Mouse (Mus musculus) yolk sac, embryonic 10.5 days (tissue): ENCODE results near the gene Adamts10.
A peak's percentile ranks its signal among the peaks of the same experiment; 100 is the strongest.

Experiments
- DNase-seq: peaks from one replicate; pipeline ENCODE4 v3.0.0-alpha.2; 2017; ENCODE audit warnings: low spot score

Gene Adamts10

DNA sequence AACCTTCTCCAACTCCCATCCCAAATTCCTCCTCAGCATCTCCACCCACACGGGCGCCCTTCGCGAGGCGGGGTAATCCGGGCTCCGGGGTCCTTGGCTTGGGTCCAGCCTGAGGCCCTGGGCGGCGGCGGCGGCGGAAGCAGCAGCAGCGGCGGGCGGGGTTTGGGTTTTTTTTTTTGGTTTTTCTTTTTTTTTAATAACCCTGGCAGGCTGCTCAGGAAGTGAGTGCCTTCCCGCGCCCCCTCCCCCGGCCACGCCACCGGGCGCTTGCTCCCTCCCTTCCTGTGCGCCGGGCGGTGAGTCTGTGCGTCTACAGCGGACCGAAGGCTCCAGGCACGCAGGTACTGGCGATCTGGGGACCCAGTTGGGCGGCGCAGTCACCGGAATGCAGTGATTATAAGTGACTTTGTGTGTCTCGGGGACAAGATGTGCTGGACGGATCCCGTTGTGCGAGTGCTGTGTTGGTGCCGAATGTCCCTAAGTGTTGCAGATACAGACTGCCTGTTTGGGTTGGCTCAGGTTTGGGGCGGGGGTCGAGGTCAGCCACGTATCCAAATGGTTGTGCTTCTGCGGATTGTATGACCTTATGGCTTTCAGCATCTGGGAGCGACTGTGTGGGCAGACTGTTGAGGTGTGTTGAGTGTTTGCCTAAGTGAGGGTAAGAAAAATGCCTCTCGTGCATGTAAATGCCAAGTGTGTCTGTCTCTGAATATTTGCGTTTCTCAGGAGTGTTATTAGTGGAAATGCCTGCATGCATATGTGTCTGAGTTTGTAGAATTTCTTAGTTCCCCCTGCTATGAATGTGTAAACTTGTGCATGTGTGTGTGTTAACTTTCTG, at the start of gene Adamts10:
TSS of gene Adamts10 (plus strand) at position 287 of the 838 bp plus-strand sequence.
- peak; percentile 78 for DNase-seq

DNA sequence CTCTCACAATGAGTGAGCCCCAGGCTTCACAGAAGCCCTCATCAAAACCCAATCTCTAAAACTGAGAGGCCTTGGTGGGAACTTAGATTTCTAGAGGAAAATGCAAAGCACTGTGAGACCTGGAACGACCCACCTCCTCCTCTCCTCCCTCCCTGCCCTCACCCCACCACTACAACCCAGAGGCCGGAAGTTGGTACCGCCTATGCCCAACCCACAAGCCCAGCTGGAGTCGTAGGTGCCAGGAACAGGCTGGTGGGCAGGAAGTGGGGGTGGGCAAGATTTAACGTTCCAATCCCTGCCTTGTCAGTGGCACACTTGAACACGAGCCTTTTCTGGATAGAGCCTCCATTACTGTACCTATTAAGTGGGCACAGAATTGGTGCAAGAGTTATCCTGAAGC, 40.0 kb upstream of the Adamts10 start:
- DNase-seq = no peak

DNA sequence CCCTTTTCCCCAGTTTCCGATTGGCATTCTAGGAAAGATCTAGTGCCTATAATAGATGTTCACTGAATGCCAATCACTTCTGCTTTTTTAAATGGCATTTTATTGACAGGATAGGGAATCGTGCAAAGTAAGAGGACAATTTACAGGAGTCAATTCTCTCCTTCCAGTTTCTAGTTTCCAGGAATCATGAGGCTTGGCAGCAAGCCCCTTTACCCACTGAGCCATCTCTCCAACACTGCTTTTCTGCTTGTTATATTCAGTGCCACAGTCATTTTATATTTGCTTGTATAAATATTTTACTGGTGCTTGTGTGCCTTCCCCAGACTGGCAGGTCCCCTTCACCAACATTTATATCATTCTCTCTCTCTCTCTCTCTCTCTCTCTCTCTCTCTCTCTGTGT, 36.8 kb upstream of the Adamts10 start:
- no peak for DNase-seq

DNA sequence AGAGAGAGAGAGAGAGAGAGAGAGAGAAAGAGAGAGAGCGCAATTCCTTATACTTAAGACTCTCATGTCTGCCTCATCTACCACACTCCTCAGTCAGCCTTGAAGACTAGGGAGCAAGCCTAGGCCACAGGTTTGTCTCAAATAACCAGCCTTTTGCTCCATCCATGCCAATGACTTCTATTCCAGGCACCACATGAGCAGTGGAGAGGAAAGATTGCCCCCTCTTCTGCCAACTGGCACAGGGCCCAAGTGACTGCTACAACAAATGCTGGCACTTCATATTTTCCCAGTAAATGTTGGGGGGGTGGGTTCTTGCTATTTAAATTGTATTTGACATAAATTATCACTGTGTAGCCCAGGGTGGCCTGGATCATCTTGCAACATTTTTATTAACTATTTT, 36.4 kb upstream of the Adamts10 start:
- no peak for DNase-seq

DNA sequence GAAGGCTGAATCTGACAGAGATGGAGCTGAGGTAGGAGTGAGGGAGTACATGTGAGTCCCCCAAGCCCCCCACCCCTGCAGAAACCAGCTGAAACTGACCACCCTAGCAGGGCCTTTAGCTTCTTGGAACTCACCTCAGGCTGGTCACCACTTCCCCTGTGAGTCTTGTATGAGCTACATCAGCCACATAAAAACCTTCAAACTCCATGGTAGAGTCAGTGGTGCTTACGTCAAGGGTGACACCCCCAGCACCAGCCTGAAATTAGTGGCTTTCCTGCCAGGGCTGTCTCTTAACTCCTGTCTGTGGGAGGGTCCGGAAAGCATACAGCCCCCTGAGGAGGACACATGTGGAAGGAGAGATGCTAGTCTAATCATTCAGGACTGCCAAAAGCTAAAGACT, 32.6 kb upstream of the Adamts10 start:
- DNase-seq = no peak

DNA sequence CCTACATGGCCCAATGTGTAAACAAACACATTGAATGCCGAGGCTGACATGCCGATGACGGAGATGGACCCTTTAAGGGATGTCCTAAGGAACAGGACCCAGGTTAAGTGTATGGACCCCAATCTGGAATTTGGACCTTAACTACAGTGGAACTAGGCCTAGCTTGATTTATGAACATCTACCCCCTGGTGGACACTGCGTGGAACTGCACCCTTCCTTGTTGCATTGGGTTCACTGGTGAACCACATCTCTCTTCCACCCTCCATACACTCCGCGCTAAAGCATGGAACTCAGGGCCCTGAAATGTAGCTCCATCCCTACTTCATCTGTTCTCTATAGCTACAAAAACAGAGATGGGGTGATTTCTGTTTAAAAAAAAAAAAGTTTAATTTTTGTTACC, 30.9 kb upstream of the Adamts10 start:
- DNase-seq = no peak

DNA sequence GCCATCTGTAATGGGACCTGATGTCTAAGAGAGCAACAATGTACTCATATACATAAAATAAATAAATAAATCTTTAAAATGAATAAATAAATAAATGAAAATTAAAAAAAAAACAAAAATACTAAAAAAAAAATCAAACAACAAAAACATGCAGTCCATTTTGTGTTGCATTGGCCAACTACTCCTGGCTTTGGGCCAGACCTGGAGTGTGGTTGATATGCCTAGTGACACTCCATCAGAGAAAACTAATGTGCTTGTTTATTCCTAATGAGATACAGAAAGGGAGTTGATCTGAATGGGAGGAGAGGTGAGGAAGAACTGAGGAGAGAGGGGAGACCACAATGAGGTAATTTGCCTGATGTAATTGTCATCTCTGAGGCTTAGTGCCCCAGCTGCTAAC, 29.4 kb upstream of the Adamts10 start:
- no peak for DNase-seq

DNA sequence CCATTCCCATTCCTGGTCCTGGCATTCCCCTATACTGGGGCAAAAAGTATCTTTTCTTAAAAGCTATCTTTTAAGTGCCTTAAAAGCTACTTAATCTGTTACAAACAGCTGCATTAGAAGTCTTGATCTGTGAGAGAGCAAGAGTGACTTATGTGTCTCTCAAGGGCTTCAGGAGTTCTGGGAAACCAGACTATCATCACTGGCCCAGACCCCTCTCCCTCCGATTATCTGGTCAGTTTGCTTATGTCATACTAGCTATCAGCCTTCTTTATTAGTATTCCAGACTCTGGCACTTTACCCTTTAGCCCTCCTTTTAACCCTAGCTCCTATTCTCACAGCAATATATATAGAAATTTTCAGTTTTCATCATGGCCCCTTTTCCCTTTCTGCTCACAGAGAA, 25.1 kb upstream of the Adamts10 start:
- peak; percentile 20 for DNase-seq

DNA sequence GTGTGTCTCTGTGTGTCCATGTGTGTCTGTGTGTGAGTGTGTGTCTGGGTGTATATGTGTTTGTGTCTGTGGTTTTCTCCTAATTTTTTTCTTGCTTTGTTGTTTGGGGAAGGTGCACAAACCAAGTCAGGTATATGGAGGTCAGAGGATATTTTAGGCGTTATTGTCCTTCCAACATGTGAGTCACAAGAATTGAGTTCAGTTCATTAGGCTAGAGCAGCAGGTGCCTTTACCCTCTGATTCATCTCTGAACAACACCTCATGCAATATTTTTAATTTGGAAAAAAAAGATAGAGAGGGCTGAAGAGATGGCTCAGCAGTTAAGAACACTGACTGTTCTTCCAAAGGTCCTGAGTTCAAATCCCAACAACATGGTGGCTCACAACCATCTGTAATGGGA, 15.6 kb upstream of the Adamts10 start:
- DNase-seq = no peak

DNA sequence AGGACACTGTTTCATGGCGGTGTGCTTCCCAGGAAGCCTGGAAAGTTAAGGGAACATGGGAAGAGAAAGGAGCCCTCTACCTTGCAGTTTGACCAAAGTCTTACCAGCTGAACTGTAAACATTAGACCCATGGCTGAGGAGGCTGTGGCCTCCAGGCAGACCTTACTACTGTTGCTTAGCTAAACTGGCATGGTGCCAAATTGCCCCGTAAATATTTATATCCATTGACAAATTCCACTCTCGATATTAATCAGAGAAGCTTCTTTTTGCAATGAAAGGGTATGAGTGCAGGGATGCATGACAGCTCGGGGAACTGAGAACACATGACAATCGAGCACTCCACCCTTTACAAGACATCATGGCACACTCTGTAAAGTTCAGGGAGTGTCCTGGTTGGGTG, 13.8 kb upstream of the Adamts10 start:
- no peak for DNase-seq

DNA sequence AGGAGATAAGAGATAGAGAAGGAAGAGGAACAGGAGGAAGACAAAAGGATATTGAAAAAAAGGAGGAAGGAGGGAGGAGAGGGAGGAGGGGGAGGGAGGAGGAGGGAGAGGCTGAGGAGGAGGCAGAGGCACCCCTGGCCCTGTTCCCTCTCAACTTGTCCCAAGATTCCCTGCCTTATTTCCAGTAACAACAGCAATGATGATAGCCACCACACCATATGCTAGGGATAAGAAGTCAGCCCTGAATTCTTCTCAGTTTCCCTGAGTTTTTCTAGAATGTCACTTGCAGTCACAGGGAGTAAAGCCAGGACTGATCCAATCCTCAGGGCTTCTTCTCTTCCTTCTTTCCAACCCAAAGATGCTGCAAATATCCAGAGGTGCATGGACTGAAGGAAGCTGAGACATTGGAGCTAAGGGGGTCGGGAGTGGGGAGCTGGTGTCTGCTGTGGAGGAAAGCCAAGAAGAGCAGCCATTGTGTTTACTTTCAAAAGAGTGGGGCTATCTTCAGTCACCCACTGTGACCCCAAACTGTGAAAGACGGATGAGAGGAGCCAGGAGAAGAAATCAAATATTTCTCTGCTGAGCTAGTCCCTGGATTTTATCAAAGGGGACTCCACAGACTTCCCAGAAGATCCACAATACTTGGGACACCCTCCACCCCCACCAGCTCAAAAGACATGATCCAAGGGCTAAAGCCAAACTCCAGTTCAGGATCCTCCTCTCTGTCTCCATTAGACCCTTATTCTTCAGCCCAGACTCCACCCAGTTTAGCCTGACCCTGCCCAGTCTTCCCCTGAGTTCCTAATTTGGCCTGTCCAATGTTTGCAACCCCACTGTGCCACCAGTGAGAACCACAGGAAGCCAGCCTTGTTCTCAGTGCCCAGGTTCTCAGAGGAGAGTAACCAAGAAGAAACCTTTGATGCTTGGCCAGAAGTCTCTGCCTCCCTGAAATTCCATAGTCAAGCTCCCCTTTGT, 11.3 kb upstream of the Adamts10 start:
- no peak for DNase-seq

DNA sequence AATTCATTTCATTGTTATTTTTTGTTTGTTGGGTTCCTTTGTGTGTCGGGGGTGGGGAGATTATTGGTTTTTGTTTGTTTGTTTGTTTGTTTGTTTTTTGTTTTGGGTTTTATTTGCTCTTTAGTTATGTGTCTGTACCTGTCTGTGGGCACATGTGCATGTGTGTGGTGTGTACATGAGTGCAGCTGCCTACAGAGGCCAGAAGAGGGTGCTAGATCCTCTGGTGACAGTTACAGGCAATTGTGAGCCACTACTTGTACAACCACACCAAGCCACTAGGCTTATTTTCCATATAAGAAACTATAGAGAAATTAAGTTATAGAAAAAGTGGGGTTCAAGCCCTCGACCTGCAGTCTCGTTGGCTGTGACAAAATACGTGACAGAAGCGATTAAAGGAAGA, 10.1 kb upstream of the Adamts10 start:
- DNase-seq = no peak

DNA sequence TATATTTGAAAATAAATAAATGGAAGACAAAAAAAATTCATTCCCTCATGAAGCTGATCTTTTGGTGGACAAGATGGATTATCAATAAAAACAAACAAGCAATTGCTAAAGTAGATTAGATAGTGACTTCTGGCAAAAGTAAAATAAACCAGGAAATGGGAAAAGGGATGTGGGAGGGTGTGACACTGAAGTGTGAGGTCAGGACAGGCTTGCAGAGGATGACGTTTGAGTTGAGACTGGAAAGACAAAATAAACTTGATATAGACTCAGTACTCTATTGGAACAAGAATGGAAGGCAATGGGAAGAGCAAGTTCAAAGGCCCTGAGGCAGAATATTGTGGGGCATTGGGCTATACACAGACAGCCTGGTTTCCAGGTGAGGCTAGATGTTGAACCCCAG, 3.6 kb upstream of the Adamts10 start:
- no peak for DNase-seq

DNA sequence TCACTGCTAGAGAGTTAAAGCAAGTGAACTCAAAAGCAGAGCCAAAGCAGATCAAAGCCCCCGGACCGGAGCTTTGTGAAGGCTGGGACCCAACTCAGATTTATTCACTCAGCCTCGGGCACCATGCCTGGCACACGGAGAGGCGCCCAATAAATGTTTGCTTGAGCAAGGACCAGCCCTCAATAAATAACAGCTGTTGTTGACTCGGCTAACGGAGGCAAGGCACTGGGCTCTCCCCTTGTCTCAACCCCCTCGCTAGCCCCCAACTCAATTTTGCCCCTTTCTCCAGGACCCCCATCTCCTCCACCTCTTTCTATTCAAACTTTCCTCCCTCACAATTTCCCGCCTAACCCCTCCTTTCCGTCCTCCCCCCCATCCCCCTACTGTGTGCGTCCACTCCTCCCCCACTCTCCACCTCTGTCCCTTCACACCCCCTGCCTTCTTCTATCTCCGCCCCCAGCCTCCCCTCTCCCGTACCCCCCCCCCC, 530 bp upstream of the Adamts10 start:
- no peak for DNase-seq

DNA sequence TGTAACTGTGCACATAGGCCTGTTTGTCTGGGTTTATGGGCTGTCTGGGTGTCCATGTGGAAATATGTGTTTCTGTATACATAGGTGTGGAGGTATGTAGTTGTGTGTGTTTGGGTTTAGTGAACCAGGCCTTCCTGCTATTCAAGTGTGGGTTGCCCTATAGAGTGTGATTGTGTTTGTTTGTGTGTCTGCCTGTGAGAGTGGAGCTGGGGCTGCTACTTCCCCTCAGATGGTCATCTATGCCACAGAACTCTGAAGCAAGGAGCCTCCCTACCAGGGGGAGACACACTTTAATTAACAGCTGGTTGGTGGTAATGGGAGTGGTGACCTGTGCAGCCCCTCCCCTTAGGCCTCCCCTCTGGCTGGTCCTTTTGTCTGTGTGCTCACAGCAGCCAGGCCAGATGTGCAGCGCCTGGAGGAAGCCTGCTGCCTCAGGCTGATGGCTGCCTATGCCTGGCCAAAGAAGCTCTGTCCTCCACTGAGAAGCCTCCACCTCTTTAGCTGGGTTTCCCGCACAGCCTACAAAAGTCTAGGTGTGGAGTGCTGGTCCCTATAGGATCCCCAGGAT, 886 bp downstream of the Adamts10 start:
- DNase-seq = peak; percentile 22

DNA sequence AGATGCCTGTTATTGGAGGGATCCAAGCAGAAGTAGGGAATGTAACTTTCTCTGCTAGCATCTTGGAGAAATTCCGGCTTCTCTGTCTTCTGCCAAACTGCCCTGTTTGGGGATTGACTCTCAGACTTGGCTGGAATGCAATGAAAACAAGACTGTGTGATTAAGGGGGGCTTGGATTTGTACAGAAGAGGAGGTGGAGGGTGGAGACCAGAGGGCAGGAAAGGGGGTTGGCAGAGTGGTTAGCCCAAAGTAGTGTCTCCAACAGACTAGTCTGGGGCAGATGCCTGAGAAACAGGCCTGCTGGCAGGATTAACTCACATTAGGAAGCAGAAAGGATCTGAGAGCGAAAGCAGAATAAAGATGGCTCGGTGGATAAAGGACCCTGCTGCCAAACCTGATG, 2.5 kb downstream of the Adamts10 start:
- DNase-seq = no peak

DNA sequence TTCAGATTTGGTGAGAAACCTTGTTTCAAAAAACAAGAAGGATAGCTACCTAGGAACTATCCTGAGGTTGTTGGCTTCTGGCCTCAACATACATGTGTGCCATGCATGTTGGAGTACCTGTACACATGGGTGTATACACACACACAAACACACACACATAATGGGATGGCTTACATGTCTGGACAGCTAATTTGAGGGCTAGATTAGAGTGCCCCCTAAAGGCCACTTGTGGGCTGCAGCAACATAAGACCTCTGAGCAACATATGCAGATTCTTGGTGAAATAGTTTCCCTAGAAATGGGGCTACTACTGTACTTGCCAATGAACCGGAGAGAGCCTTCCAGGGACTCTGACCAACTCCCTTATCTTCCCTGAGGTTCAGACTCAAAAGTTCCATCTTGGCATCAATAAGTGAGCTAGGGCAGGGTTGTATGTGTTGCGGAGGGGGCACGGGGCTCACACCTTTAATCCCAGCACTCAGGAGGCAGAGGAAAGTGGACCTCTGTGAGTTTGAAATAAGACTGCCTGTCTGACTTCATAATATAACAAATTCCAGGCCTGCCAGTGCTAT, 15.2 kb downstream of the Adamts10 start:
- DNase-seq = no peak

DNA sequence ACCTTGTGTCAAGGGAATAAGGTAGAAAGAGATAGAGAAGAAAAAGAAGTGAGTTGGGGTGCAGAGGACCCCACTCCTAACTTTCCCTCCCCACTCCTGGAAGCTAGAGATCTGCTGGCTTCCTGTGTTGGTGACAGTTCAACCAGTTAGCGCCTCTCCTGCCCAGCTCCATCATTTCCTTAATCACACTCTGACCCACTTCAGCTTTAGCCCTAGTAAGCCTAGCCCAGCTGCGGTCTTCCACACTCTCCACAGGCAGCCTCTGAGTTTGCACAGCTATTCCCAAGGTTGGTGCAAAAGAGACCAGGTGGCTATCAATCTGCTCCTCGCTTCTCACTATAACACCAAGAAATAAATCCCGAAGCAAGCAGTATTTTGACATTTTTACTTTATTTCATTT, 15.9 kb downstream of the Adamts10 start:
- DNase-seq = no peak

DNA sequence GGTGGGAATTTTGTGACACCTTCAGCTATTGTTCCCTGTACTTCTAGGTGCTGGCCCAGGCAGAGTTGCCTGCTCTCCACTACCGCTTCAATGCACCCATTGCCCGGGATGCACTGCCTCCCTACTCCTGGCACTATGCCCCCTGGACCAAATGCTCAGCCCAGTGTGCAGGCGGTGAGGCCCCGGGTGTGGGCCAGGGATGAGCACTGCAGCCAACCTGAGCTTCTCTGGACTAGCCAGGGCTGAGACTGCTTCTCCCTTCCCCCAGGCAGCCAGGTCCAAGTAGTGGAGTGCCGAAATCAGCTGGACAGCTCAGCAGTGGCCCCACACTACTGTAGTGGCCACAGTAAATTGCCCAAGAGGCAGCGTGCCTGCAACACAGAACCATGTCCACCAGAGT, 25.2 kb downstream of the Adamts10 start:
- DNase-seq = no peak

DNA sequence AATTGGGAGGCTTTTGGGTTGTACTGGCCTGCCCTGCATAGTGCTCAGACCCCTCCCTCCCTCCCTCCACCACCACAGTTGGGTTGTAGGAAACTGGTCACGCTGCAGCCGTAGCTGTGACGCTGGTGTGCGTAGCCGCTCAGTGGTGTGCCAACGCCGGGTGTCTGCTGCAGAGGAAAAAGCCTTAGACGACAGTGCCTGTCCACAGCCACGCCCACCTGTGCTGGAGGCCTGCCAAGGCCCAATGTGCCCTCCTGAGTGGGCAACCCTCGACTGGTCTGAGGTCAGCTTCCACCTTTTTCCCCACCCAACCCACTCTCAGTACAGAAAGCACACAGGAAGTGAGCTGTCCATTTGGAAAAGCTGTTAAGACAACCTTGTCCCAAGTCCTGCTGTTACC, 26.4 kb downstream of the Adamts10 start:
- no peak for DNase-seq

DNA sequence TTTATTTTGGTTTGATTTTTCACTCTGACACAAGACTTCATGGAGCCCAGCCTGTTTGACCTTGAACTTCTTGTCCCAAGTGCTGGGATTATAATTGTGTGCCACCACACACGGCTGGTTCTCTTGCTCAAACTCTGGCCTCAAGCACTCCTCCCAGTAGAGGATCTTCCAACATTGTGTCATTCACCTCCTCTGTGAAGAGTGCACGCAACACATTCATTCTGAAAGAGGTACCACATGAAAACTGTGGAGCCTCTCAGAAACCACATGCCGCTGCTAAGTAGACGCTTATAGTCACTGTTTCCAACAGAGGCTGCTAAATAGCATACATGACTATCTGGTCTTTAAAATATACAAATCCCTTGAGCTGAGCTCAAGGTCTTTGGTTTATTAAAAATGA, 28.1 kb downstream of the Adamts10 start:
- no peak for DNase-seq

DNA sequence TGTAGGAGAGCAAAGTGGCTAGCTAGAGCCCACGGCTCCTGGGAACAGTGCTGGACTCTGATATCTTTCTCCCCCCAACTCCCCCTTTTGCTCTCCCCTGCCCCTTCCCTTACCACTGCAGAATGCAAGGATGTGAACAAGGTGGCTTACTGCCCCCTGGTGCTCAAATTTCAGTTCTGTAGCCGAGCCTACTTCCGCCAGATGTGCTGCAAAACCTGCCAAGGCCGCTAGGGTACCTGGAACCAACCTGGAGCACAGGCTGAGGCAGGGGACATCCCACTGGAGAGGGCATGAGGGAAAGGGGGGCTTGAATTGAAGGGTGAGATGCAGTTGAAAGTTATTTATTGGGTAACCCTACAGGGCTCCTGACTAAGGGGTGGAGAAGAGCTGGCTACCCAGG, 29.0 kb downstream of the Adamts10 start:
- peak; percentile 11 for DNase-seq
